Mouse (Mus musculus) megakaryocyte-erythroid progenitor cell, adult 5-6 weeks (primary cell): ENCODE measurements around the gene Arih1. TPM values are rescaled to one million over a fixed set of nuclear protein-coding genes. Genes with fewer than 3 reads are reported as not detected.

Source experiments
- ATAC-seq: replicated peaks from 2 replicates; pipeline ENCODE4 v1.8.0; 2016; ENCODE audit warnings: mild to moderate bottlenecking, inconsistent platforms; ENCODE audit not compliant: severe bottlenecking, poor library complexity, low FRiP score, low TSS enrichment
- total RNA-seq, 2 experiments: library from RNA; stranded (forward) in 1 of 2; stranded (reverse) in 1 of 2; fragments of 200-1000, 215-1000 nt in 1 of 2; fragments of >200 nt in 1 of 2; fragmentation: Nextera tagmentation in 1 of 2; gene quantifications; 2 replicates each; pipeline ENCODE4 v1.2.3; 2014 to 2017

Gene Arih1
- total RNA-seq, 2 experiments from 2014 or later, result 36.1 to 117 TPM

- no peak for ATAC-seq
Observed at GRCm38 (mm10) chr9:59340002-59340401, 146.4 kb downstream of the Arih1 start.

- no peak for ATAC-seq
Observed at GRCm38 (mm10) chr9:59339107-59339506, 147.3 kb downstream of the Arih1 start.

- ATAC-seq, result no peak
Observed at GRCm38 (mm10) chr9:59338411-59338810, 148.0 kb downstream of the Arih1 start.

Other genes starting within 250 kb of the Arih1 start
- gene Adpgk, start 195.1 kb downstream of the Arih1 start, total RNA-seq (2014; fragmentation: Nextera tagmentation), result 44.5 and 53.1 TPM in 2 replicates
- 41.4 and 43.0 TPM in 2 replicates for gene Adpgk, start 195.1 kb downstream of the Arih1 start, total RNA-seq (2017)
- gene Bbs4, start 133.1 kb downstream of the Arih1 start, total RNA-seq (2014; fragmentation: Nextera tagmentation), result 5.7 and 6.9 TPM in 2 replicates
- gene Bbs4, start 133.1 kb downstream of the Arih1 start, total RNA-seq (2017), result 9.6 and 17.4 TPM in 2 replicates
- 16.6 and 23.9 TPM in 2 replicates for gene Hexa, start 52.9 kb upstream of the Arih1 start, total RNA-seq (2014; fragmentation: Nextera tagmentation)
- gene Hexa, start 52.9 kb upstream of the Arih1 start, total RNA-seq (2017), result 25.4 and 28.7 TPM in 2 replicates
- gene Tmem202, start 53.2 kb upstream of the Arih1 start, total RNA-seq (2014; fragmentation: Nextera tagmentation), result not detected in 2 replicates
- gene Tmem202, start 53.2 kb upstream of the Arih1 start, total RNA-seq (2017), result not detected in 2 replicates
- gene Celf6, start 91.3 kb upstream of the Arih1 start, total RNA-seq (2014; fragmentation: Nextera tagmentation), result not detected in 2 replicates
- not detected in 2 replicates for gene Celf6, start 91.3 kb upstream of the Arih1 start, total RNA-seq (2017)
- 27.1 and 39.6 TPM in 2 replicates for gene Parp6, start 130.7 kb upstream of the Arih1 start, total RNA-seq (2014; fragmentation: Nextera tagmentation)
- gene Parp6, start 130.7 kb upstream of the Arih1 start, total RNA-seq (2017), result 19.8 and 34.7 TPM in 2 replicates
- 7.4 and 27.8 TPM in 2 replicates for gene Pkm, start 169.8 kb upstream of the Arih1 start, total RNA-seq (2014; fragmentation: Nextera tagmentation)
- gene Pkm, start 169.8 kb upstream of the Arih1 start, total RNA-seq (2017), result 29.6 and 62.7 TPM in 2 replicates
- gene Gramd2, start 193.5 kb upstream of the Arih1 start, total RNA-seq (2014; fragmentation: Nextera tagmentation), result not detected in 2 replicates
- not detected in 2 replicates for gene Gramd2, start 193.5 kb upstream of the Arih1 start, total RNA-seq (2017)